In the genomic region with DNA sequence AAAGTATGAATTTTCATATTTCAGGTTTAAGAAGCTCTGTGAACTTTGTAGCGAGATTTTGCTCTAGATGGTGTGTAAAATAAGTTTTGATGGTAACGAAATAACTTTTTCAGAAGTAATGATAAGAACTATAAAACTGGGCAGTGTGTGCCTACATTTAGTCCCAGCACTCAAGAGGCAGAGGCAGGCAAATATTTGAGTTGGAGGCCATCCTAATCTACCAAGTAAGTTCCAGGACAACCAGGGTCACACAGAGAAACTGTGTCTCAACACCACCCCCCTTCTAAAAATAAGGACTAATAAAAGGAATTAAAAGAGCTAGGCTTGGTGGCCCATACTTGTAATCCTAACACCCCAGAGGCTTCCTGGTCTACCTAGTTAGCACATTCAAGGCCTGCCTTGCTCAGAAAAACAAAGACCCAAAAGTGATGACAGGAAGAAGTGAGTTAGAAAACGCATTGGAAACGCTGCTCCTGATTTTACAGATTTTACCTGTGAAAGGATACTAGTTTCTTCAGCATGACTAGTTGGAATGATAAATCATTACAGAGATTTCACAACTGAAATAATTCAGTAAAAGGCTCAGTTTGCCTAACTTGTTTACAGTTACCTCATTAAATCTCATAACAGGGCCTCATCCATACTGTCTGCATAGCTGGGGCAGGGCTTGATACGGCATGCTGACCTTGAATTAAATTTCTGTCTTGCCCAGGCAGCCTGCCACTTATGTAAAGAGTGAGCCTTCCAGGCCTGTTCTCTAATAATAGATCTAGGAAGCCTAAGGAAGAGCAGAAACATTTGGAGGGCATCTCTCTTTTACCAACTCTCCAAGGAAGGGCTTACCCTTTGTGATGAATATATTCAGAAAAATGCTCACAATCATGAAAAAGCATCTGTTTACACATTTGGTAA, we compare ENCODE assay signal across 16 mouse cellular contexts. TPM values are rescaled to one million over a fixed set of nuclear protein-coding genes. Genes with fewer than 3 reads are reported as not detected.
DNase-seq lines count a peak whose midpoint lies in the region; ATAC-seq lines count a peak whose summit lies in the region.
"Had no signal": no experiment of that assay in that cellular context is flagged by ENCODE, and none has a peak within 500 bp of the region (broad histone marks: within the 10 kb centered on the region; RNA-seq: fewer than 3 reads in every experiment).

No protein-coding gene starts in this region.

- no peak overlapping the region for H3K9ac ChIP-seq in heart, embryonic 15.5 days
- H3K9ac ChIP-seq in forebrain, embryonic 15.5 days (replicated peaks): no peak overlapping the region
- H3K9ac ChIP-seq: embryonic facial prominence, embryonic 13.5 days; liver, embryonic 14.5 days; midbrain, embryonic 13.5 days; neural tube, embryonic 12.5 days had no signal

- H3K4me3 ChIP-seq in heart, embryonic 15.5 days: no peak overlapping the region
- no peak overlapping the region for H3K4me3 ChIP-seq in forebrain, embryonic 15.5 days
- H3K4me3 ChIP-seq: embryonic facial prominence, embryonic 13.5 days; midbrain, embryonic 13.5 days; neural tube, embryonic 12.5 days had no signal

- peak; percentile 90 for ATAC-seq in heart, embryonic 15.5 days (replicated peaks; ENCODE audit: insufficient number of reproducible peaks, insufficient read depth, low FRiP score, low read depth)
- ATAC-seq in forebrain, embryonic 15.5 days (replicated peaks): no peak
- ATAC-seq: forebrain, embryonic 14.5 days; midbrain, embryonic 13.5 days had no signal

- no peaks in the 10 kb centered on the region for H3K36me3 ChIP-seq in heart, embryonic 15.5 days
- 0 out of 2 replicates have a peak, but pooled peaks cover under 1% of the 10 kb centered on the region for H3K36me3 ChIP-seq in forebrain, embryonic 15.5 days
- H3K36me3 ChIP-seq: embryonic facial prominence, embryonic 13.5 days; neural tube, embryonic 12.5 days had no signal

- DNase-seq in heart, adult 11 months: peak; percentile 91
- DNase-seq in heart, postnatal 25 days (ENCODE audit: low spot score): no peak
- peak; percentile 45 to 66 for DNase-seq in heart, adult 18-20 months
- peak; percentile 74 for DNase-seq in lung, postnatal 36 days
- DNase-seq in left cerebral cortex, postnatal 4 days: no peak
- no peak for DNase-seq in right cerebral cortex, adult 2 months (ENCODE audit: low spot score in 2 of 2)
- DNase-seq: adrenal gland, postnatal 10 days; right cerebral cortex, adult 18-20 months had no signal

- 0 out of 2 replicates have a peak overlapping the region, but pooled peaks have one; percentile 8 for H3K4me2 ChIP-seq in heart, embryonic 15.5 days
- no peak overlapping the region for H3K4me2 ChIP-seq in forebrain, embryonic 15.5 days (replicated peaks)
- H3K4me2 ChIP-seq: embryonic facial prominence, embryonic 13.5 days; midbrain, embryonic 13.5 days; neural tube, embryonic 12.5 days had no signal

- no peaks in the 10 kb centered on the region for H3K27me3 ChIP-seq in heart, embryonic 15.5 days
- H3K27me3 ChIP-seq in forebrain, embryonic 15.5 days: no peaks in the 10 kb centered on the region
- H3K27me3 ChIP-seq: CH12.LX; embryonic facial prominence, embryonic 13.5 days; midbrain, embryonic 13.5 days; neural tube, embryonic 12.5 days had no signal

- intact Hi-C loops in heart, postnatal 25 days (cut with DNase I): no loop called here
- intact Hi-C loops in left cerebral cortex, postnatal 4 days (cut with DNase I): no loop called here

- 45% methylated on average over 5 of the region's 5 CpGs for WGBS in heart, embryonic 15.5 days
- WGBS in forebrain, embryonic 15.5 days: 89% methylated on average over 5 of the region's 5 CpGs

- H3K9me3 ChIP-seq in heart, embryonic 15.5 days (replicated peaks): no peaks in the 10 kb centered on the region
- H3K9me3 ChIP-seq in forebrain, embryonic 15.5 days: 0 out of 2 replicates have a peak, but pooled peaks cover under 1% of the 10 kb centered on the region
- H3K9me3 ChIP-seq: embryonic facial prominence, embryonic 13.5 days; neural tube, embryonic 12.5 days had no signal

- no peaks in the 10 kb centered on the region for H3K4me1 ChIP-seq in heart, embryonic 15.5 days (replicated peaks)
- no peaks in the 10 kb centered on the region for H3K4me1 ChIP-seq in forebrain, embryonic 15.5 days
- H3K4me1 ChIP-seq: midbrain, embryonic 13.5 days; neural tube, embryonic 12.5 days had no signal

- peak overlapping the region; percentile 87 for H3K27ac ChIP-seq in heart, embryonic 15.5 days
- no peak overlapping the region for H3K27ac ChIP-seq in forebrain, embryonic 15.5 days (replicated peaks)
- H3K27ac ChIP-seq: embryonic facial prominence, embryonic 13.5 days; liver, embryonic 14.5 days; midbrain, embryonic 13.5 days; neural tube, embryonic 12.5 days had no signal

RNA-seq across cellular contexts. Expression of a gene that starts 32.2 kb away (rescaled TPM):
- 10 to 100 TPM; 17.8 to 18.7 TPM for total RNA-seq in heart, postnatal 25 days (2021)
- 10 to 100 TPM; 15.4 to 15.9 TPM for total RNA-seq in heart, adult 18-20 months (2021)
- polyA plus RNA-seq in heart, embryonic 15.5 days (2015; fragmentation: Nextera tagmentation; extraction: Ambion mirVana): 21.2 and 27.6 TPM in 2 replicates
- total RNA-seq in left cerebral cortex, postnatal 4 days (2021): 10 to 100 TPM; 24.0 to 27.5 TPM
- 20.0 and 23.4 TPM in 2 replicates for polyA plus RNA-seq in forebrain, embryonic 15.5 days (2015; fragmentation: Nextera tagmentation; extraction: Ambion mirVana)

Comparison
In these comparisons a context has a peak if more than half of its experiments do, and no peak if none do; other contexts are left out.
1. DNase-seq: peak in heart, adult 11 months (single experiment), heart, adult 18-20 months (2 of 2) and lung, postnatal 36 days (single experiment); none in heart, postnatal 25 days (single experiment), left cerebral cortex, postnatal 4 days (single experiment) and right cerebral cortex, adult 2 months (0 of 2).